Mouse (Mus musculus) embryo, embryonic 9.5 days (tissue): Measurements from ENCODE around the gene Tas2r126.
"Not testable (repeated sequence)": the region's sequence is repeated elsewhere in the genome, so short reads cannot be mapped to it uniquely, and the experiment has no call there.

Experiments used
- DNase-seq: peaks from one replicate; pipeline ENCODE4 v3.0.0-alpha.2; 2017; ENCODE audit errors: extremely low spot score

The Tas2r126 gene

DNA sequence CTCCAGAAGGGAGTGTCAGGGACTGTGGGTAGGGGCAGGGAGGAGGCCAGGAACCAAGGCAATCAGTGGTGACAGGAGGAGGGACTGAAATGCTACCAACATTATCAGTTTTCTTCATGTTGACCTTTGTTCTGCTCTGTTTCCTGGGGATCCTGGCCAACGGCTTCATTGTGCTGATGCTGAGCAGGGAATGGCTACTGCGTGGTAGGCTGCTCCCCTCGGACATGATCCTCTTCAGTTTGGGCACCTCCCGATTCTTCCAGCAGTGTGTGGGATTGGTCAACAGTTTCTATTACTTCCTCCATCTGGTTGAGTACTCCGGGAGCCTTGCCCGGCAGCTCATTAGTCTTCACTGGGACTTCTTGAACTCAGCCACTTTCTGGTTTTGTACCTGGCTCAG is at the start of gene Tas2r126:
Gene Tas2r126, plus strand, starts transcription at position 90 of the 400 bp plus-strand sequence.
- DNase-seq = no peak

DNA sequence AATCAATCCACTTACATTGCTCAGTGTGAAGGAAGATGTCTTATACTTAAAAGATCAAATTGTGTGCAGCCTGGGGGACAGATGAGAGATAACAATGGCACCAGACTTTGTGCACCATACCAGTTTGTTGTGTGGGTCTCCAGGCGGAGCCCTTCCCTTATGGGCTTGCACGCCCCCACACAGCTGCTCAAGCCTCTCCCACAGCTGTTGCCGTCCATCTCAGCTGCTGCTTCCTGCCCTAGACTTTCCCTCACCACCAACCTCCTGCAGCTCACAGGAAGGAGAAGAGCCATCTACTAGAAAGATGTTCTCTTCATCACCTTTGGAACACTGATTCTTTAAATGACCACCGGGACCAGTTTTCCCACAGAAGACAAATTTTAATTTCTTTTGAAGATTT is 48.7 kb upstream of the Tas2r126 start:
- no peak for DNase-seq

DNA sequence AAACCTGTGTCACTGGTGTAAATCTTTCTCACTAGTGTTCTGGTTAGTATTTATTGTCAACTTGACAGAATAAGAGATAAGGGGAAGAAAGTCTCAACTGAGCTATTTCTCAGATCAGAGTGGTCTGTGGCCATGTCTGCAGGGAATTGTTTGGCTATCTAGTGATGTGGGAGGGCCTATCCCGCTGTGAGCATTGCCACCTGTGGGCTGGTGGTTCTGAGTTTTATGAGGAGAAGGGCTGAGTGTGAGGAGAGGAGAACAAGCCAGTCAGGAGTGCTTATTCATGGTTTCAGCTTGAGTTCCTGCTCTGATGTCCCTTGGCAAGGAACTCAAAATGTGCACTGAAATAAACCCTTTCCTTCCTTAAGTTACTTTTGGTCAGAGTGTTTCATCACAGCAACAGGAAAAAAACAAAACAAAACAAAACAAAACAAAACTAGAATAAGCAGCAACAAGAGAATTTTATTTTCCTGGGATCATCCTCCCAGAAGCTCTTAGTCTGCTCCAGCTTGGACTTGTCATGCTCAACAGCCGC is 42.5 kb upstream of the Tas2r126 start:
- no peak for DNase-seq

DNA sequence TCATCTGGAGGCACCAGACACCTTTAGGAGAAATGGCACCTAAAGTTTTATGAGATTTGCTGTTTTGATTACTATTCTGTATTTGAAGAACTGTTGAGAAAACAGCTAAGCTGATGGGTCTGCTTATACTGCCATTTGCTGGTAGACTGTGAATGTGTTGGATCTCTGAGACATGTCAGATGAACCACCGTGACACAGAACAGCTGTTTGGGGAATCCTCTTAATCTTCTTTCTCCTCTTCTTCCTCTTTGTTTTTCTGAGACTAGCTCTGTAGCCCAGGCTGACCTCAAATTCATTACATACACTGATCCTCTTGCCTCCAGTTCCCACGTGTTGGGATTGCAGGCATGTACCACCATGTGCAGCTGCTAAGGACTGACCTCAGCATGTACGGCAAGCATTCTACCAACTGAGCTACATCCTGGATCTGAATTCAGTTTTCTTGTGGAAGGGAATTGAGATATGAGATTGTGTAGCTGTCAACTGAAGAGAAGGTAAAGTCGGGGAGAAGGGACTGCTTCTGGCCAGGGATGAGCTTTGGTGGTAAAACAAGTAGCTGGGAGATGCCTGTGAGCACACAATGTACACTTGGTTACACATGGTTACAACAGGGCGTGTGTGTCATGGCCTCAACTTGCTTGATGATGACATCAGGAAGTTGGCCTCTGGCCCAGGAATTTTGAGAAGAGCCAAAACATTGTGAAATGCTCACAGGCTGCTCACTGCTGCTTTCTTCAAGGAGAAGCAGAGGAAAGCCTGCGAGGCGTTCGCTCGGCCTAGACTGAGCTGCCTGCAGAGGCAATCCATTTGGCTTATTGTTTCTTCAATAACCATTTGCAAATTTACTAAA is 38.1 kb upstream of the Tas2r126 start:
- no peak for DNase-seq

DNA sequence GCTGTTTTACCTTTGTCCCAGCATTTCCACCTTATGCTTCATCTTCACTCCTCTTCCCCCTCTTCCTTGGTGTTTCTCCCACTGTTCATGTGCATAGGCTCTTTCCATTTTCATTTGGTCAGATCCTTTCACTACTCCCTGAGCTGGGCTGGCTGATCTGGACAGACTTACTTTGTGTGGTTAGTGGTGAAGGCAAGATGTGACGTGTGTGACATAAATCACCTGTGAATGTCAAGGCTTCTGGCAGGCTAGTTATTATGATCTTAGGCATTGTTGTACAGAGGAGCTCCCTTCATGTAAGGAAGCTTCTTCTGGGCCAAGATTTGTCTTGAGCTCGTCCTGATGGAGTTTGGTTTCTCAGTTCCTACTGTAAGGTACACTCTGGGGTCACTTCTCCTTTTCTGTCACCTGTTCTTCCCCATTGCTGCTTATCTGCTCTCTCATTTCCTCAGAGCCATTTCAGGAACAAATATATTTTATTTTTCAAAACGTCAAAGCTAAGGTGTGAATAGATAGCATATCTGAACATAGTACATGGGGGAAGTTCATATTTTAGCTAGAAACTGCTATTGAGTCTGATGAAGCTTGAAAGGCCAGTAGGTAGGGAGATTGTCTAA is 37.2 kb upstream of the Tas2r126 start:
- DNase-seq = no peak

DNA sequence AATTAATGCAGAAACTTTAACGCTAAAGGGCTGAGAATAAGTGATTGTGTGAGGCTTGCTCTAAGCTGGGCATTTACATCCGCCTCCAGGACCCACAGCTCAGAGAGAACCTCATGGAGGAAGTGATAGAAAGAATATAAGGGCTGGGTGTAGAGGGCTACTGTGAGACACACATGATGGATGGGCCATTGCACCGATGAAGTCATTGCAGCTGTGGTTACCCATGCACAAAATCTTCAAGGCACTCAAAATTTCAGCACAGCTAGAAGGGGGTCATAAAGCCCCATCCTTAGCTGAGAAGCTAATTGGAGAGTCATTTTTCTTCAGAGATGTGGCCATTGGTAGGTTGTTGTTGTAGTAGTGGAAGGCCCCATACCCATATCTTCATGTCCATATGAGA is 36.0 kb upstream of the Tas2r126 start:
- no peak for DNase-seq

DNA sequence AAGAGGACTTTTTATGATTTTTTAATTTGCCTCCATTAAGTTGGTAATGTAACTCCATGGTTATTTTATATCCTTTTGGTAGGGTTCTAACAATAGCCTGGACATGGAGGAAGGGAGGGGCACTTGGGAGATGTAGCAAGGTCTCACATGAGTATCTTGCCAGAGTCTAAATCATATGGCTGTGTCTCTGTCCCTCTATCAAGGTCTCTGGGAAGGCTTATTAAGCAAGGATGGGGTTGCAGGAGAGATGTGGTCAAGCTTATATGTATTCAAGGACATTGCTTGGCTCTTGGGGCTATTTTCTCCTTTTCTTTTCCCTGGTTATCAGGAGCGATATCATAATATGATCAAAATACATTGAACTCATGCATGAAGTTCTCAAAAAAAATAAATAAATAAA is 35.3 kb upstream of the Tas2r126 start:
- DNase-seq = no peak

DNA sequence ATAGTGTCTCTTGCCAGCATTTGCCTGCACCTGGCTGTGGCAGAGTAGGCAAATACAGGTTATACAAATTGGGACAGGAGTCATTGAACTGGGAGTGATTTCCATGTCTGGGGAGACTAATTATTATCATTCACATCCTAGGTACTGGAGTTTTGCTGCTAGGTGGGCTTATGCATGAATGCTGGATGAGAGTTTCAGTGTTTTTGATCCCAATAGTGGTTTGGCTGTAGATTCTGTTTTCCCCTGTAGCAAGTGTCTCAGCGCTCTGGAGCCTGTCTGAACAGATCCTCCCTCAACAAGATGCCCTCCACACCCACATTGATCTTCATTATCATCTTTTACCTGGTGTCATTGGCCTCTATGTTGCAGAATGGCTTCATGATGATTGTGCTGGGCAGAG is 34.4 kb upstream of the Tas2r126 start, which contains the start of gene Tas2r143:
Gene Tas2r143, plus strand, starts transcription at position 301 of the 400 bp plus-strand sequence.
- no peak for DNase-seq

DNA sequence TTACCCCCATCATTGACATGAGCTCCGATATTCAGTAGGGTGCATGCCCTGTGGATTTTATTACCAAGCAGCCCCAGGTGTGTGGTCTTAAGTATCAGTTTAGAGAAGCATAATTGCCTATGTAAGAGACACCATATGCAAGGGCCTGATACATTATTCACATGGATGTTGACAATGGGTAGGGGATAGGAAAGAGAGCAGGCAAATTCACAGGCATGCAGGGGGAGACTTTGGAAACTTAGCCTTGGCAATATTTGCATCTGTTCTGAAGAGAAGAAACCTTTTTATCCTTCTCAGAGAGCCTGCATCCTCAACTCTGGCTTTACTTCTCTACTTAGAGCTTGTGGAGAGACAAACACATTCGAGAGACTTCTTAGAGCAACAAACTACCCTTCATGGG is 29.2 kb upstream of the Tas2r126 start, which contains the start of gene Tas2r135:
Gene Tas2r135, plus strand, starts transcription at position 301 of the 400 bp plus-strand sequence.
- DNase-seq = no peak

DNA sequence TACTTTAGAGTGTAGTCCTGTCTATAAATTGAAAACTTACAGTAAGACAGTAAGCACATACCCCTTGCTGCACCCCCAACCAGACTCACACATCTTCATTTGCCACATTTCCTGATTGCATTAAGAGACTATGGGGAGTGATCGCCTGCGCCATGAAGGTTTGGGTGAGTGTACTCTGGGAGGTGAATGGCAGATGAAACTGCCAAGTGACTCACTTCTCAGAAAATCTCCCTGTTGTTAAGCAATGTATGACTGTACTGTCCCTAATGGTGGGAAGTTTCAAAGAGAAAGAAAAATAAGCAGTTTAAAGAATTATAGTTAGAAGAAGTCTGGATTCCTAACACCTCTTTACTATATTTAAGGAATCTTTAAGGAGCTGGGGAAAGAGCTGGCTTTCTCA is 14.9 kb upstream of the Tas2r126 start:
- DNase-seq = no peak

DNA sequence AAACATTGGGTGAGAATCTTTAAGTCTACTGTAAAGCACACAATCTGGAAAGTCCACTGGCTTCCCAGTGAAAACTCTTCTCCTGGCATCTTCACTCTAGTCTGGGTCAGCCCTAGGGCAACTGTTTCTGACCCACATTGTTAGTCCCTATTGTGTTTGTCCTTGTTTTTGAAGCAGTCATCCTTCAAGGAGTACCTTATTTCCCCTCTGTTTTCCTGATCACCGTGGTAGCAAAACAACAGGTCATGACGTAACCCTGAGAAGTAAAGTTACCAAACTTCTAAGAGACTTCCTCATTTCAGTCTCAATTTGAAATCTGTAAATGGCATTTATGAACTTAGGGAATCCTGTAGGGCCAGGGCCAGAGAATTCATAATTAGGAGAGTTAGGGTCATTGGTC is 12.9 kb upstream of the Tas2r126 start:
- no peak for DNase-seq

DNA sequence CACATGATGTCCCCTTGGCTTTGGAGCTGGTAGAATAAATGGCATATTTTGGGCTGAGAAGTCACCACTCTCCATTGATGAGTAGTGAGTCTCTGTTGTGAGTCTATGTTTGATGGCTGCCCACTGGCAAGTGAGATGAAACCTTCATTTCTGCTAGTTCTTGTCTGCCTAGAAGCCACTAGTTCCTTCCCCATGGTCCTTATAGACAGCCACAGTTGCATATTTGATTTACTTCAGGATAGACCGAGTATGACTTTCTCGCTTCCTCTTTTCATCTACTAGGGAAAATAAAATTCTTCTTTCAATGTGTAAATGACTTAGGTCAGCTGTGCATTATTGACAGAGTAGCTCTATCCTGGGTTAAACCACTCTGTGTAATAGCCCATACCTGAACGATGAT is 9.9 kb upstream of the Tas2r126 start:
- DNase-seq = no peak

DNA sequence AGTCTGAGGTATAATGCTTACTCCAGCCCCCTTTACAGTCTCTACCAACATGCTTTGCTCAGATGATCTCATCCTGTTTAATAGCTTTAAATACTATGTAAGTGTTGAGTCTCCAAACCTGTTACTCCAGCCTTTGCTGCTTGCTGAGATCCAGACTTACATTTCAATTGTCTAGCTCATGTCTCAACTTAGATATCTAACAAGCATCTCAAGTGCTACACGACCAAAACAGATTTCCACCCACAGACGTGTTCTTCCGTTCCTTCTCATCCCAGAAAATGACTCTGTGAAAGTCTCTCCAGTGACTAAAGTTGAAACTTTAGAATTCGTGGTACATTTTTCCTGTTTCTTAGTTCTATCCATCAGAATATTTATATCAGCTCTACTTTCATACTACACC is 8.0 kb upstream of the Tas2r126 start:
- no peak for DNase-seq

DNA sequence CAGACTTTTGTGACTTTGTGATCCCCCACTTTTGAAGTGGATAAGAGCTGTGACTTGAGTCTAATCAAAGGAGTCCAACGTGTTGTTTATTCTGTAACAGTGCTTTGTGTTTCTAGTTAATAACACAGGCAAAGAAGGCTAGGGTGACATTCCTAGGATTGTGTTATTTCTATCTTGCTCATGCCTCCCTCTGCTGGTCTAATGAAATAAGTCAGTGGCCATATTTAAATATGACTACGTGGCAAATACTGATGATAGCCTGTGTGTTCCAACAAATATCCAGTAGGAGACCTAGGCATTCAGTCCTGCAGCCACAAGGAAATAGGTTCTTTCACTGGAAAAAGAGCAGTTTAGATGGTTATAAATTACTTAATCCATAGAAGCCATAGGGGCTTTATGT is 781 bp upstream of the Tas2r126 start:
- no peak for DNase-seq

DNA sequence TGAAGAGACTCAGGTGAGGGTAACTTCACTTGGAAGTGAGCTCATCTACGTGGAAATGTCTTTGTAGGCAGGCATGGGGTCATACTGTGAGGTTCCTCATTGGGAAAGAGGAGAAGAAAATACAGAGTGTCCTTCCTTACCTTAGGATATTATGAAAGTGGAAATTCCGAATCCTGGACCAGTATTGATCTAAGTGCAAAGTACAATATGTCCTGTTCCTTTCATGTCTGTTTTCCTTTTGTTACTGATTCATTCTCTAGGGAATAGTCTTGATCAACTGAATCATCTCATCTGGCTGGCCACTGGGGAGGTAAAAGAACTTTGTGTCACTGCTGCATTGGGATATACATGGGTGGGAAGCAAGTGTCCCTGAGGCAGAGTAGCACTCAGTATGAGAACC is 1.2 kb downstream of the Tas2r126 start:
- DNase-seq = no peak

DNA sequence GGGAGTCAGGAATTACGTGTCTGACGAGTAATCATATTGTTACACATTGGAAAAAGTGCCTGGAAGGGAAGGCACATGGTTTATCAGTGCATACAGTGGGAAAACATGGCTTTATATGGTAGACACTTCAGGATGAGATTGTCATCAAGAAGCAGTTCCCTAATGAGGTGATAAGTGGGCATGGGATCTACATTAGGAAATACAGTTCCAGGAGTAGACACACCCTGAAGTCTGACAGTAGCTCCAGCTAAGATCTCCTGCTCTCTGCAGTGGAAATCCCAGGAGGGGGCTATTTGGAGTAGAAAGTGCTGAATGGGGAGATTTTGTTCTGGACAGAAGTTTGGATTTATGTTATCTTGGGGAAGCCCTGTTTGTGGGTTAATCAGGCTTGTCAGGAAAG is 7.1 kb downstream of the Tas2r126 start:
- no peak for DNase-seq

DNA sequence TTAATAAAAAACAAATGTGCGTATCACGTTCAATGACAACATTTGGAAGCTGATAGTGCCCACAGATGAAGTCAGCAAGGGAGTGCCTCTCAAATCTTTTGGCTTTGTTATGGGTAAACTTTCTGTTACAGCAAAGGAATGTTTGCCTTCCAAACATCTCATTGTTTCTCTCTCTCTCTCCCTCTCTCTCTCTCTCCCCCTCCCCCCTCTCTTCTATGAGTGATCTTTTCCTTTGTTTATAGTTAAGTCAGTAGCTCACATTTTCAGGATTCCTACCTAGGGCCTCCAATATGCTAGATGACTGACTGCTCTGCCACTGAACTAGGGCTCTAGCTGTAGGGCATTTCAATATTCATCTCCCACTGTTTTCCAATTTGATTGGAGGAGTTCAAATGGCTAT is 10.2 kb downstream of the Tas2r126 start:
- no peak for DNase-seq

DNA sequence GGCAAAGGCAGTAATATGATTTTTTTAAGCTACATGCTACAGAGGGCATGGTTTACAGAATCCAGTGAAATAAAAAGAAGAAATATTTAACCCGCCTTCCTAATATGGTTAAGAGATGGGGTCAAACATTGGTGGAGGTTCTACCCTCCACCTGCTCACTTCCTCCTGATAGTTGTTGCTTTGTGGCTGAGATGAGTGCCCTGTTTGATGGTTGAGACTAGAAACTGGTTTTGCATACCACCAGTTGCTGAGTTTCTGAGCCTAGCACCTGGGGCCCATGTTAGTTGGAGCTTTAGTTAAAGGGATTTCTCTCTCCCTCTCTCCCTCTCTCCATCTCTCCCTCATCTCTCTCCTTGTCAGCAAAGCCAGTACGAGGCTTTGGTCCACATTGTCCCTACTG is 13.0 kb downstream of the Tas2r126 start:
- no peak for DNase-seq

DNA sequence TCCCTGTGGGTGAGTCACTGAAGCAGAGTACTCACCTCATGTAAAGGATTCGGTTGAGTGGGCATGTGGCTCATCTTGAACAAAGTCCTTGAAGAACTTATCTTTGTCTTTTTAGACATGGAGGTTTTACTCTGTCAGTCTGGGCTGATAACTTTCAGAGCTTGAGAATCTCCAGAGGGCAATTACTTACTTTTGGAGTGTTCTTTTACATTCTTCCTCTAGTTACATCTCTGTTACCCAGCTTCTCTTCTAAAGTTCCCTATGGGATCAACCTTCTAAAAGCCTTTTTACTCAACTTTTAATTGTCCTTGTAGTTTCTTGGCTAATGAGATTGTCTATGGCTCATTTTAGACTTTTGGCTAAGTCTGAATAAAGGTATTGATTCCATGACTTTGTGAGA is 30.8 kb downstream of the Tas2r126 start, which contains the start of gene Olfr458:
Gene Olfr458, minus strand, starts transcription at position 101 of the 400 bp plus-strand sequence.
- no peak for DNase-seq

DNA sequence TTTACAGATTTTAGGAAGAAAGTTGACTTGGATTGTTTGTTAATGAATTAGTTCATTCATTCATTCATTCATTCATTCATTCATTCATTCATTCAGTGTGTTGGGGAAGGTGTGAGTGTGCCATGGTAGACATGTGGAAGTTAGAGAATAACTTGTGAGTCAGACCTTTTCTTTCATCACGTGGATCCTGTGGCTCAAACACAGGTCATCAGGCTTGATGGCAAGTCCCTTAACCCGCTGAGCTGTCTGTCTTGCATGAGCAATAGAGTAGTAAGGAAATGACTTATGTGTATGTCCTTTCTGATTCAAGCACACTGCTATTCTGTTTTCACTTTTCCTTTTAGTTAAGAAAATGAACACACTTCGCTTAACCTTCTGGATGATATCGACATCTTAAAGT is 36.2 kb downstream of the Tas2r126 start:
- no peak for DNase-seq

DNA sequence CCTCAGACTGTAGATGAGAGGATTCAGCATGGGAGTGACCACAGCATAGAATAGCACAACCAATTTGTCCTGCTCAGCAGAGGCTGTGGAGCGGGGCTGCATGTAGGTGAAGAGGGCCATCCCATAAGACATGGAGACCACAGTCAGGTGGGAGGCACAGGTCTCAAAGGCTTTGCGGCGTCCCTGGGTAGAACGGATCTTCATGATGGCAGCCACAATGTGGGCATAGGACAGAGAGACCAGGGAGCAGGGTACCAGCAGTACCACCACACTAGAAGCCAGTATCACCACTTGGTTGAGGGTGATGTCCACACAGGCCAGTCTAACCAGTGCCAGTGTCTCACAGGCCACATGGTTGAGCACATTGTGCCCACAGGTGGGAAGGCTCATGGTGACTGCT is 37.0 kb downstream of the Tas2r126 start:
- not testable (repeated sequence) for DNase-seq

DNA sequence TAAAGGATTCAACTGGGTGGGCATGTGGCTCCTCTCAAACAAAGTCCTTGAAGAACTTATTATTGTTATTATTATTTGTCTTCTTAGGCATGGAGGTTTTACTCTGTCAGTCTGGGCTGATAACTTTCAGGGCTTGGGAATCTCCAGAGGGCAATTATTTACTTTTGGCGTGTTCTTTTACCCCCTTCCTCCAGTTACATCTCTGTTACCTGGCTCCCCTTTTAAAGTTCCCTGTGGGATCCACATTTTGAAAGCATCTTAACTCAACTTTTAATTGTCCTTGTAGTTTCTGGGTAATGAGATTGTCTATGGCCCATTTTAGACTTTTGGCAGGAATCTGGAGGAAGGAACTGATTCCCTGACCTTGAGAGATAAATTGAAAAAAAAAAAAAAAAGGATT is 41.9 kb downstream of the Tas2r126 start, which contains the start of gene Olfr457:
Gene Olfr457, minus strand, starts transcription at position 101 of the 400 bp plus-strand sequence.
- no peak for DNase-seq

DNA sequence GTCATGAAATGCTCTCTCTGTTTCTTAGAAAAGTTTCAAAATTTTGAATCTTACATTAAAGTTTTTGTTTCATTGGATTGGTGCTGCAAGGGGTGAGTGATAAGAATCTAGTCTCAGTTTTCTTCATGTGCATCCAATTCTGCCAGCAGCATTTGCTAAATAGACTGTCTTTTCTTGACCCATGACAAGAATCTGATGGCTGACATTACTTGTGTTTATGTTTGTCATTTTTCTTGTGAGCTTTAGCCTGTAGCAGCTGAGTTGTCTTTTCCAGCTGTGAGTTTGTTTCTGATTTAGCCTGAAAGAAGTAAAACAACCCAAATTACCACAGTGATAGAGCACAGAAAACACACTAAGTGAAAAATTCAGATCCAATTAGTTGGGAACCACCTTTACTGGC is 50.3 kb downstream of the Tas2r126 start:
- DNase-seq = no peak
